Mouse (Mus musculus) hematopoietic stem cell, adult 5-6 weeks (primary cell): ENCODE data around the gene Tead4. TPM values are rescaled to one million over a fixed set of nuclear protein-coding genes. Genes with fewer than 3 reads are reported as not detected.

ENCODE experiments used
- ATAC-seq, 2 experiments: fragments of 125-278 bp in 1 of 2; replicated peaks in 1 of 2; 2 replicates each; pipeline ENCODE4 v1.8.0; 2016 to 2017; ENCODE audit warnings: inconsistent platforms in 2 of 2, mild to moderate bottlenecking in 2 of 2, moderate number of reproducible peaks in 2 of 2, low read depth in 1 of 2, moderate TSS enrichment in 1 of 2; ENCODE audit not compliant: low FRiP score in 2 of 2, poor library complexity in 2 of 2, severe bottlenecking in 2 of 2, insufficient read depth in 1 of 2, low TSS enrichment in 1 of 2
- total RNA-seq: library from RNA; stranded (forward); fragments of 172-1452, 232-1000 nt; gene quantifications from 2 replicates; pipeline ENCODE4 v1.2.3, GENCODE M21; 2017

Tead4 gene
- total RNA-seq, 1 experiment from 2014 or later, result not detected

DNA sequence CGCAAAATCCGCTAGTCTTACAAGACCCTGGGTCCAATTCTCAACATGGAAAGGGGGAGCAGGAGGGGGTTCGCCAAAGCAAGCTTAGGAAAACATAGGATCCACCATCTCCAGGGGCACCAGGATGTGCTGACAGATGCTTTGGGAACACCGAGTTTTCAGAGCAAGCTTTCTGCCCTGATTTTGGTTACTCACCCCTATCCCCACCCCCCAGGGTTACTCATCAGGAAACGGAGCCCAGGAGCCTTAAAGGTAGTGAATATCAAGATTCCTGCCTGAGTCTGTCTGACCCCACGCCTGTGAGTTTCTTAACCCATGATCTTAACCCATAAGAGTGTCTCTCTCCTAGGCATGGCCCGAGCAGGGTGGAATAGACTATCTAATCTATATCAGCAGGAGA is 2.4 kb downstream of the Tead4 start:
- ATAC-seq, result no peak

DNA sequence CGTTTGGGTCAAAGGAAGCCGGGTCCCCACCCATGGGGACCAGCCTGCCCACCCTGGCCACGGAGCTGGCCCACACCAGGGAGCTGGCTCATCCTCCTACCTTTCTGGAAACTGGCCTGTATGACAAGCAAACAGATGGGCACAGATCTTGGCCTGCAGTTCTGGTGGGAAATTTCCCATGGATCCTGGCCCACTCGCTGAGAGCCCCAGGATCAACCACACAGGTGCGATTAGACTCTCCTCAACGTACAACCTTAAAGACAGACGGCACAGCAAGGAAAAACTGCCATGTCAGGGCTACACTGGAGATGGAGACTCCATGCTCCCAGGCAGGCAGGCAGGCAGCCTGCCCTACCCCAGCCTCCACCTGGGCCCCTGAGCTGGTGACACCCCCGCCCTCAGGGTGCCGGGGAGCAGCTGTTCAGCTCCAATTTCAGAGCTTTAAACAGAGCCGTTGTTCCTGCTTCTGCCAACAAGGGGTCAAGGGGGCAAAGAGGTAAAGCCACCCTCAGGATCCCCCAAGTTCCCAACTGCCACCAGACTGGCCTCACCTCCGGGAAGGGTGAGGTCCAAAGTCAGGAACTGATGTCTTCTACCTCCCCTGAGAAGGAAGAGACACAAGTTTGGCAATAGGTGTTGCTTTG is 3.8 kb downstream of the Tead4 start:
- ATAC-seq, result no peak

DNA sequence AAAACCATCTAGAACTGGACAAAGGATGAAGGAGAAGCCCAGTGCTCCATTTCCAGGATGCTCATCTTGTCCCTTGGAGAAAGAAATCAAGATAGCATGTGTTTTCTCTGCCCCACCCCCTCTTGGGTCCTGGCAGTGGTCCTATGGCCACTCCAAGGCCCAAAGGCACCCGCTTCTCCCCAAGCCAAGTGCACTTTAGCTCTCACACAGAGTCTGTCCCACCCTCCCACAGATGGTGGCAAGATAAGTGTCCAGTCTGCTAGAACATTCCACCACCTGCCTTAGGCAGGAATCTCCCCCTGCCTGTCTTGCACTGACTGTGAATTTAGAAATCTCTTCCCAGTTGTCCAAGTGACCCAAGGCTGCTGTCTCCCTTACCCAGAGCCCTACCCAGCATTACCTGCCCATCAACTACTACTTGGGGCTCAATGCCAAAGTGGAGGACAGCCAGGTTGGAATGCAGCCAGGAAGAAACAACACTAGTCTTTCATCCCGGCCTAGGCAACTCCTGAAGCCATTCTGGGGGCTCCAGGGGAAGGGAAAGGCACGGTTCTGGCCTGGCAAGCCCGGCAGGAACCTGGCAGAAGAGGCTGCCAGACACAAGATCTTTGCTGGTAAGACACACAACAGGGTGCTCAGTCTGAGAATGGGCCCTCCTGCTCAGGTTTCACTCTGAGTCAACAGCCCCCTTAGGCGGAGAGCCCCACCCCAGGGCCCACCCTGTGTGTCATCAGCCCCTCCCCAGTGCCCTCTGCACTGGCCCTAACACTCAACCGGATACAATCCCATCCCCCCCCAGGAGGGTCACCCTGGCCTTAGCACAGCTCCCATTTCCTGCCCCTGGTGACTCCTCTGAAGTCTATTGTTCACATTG is 4.5 kb downstream of the Tead4 start:
- no peak for ATAC-seq

DNA sequence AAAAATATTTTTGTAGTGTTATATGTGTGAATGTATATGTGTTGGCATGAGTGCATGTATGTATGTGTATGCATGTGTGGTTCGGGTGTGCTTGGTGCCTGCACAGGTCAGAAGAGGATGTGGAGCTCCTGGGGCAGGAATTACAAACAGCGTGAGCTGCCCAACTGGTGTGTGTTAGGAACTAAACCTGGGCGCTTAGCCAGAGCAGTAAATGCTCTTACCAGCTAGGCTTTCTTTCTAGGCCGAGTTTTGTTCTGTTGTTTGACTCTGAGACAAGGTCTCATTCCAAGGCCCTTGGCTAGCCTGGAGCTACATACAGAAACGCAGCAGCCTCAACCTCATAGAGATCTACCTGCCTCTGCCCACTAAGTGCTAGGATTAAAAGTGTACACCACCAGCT is 9.3 kb downstream of the Tead4 start:
- ATAC-seq, result no peak

DNA sequence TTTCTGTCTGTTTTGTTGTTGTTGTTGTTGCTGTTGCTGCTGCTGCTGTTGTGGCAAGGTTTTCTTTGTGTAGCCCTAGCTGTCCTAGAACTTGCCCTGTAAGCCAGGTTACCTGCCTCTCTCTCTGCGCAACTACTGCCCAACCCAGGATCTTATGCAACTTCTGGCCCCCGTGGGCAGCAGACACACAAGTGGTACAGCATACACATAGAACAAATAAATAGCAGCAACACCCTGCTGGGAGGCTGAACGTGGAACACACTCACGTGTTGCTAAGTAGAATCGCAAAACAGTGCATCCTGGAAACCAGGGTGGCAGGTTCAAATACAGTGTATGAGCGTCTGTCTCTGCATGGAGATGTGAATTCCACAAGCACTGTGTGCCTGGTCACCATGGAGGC is 11.9 kb downstream of the Tead4 start:
- no peak for ATAC-seq

DNA sequence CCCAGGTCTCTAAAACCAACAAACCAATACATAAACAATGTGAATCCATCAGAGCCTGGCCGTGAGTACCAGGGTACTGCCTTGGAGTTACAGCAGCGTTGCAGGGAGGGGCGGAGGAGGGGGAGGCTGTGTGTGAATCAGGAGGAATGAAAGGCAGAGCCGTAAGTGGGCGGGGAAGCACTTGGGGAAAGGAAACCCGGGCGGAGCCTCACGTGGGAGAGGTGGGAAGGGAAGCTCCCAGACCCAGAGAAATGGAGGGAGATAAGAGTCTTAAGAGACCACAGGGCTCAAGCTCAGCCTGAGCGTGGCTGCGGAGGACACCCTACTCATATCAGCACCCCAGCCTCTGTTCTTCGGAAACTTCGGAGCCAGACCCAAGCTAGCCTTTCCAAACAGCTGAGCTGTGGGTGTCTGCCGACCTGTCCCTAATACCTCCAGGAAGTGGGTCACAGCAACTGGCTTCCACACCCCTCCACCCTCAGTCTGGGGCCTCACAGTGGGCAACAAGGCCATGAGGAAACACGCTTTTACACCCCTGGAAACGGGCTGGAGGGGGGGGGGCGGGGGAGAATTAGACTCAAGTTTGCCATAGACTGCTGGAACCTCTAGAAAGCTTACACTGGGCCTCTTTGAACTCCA is 14.7 kb downstream of the Tead4 start:
- peak; percentile 78 to 79 for ATAC-seq

DNA sequence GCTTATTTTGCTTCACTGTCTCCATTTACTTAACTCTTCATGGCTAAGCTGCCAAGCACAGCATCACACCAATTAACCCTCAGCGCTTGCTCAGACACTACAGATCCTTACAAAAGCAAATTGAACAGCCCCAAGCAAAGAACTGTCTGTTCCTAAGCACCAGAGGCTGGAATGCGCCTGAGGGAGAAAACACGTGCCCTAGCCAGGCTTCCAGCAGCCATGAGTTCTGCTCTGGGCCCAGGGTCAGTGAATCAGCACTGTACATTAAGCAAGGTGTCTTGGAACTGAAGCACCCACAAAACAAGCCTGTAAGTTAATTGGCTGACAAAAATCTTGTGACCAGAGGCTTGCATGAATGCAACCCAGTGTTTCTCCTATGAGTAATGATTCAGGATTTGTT is 18.5 kb downstream of the Tead4 start:
- ATAC-seq, result no peak

DNA sequence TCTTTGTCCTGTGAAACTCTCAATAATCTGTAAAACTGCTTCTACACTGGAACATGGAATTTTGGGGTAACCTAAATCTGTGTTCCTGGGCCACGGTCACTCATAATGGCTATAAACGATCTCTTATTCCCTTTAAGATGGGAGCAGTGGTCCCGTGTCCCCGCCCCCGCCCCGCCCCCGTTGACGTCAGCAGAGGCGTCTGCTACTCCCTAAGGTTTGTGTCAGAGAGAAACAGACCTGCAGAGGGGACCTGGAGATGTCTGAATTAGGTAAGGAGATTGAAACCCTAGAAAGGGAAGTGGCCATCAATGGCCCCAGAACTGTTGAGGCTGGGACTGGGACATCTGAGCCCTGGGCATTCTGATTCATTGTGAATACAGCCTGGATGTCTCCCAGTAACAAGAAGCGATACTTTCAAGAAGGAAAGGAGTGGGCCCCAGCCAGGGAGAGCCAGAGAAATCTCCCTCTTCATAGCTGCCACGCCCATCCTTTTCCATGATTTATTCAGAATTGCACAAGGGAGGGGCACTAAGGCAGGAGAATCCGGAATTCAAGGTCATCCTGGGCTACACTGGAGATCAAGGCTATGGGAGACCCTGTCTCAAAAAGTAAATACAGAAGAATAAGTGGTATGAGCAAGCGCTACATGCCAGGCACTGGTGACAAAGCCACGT is 20.0 kb downstream of the Tead4 start:
- ATAC-seq, result no peak

DNA sequence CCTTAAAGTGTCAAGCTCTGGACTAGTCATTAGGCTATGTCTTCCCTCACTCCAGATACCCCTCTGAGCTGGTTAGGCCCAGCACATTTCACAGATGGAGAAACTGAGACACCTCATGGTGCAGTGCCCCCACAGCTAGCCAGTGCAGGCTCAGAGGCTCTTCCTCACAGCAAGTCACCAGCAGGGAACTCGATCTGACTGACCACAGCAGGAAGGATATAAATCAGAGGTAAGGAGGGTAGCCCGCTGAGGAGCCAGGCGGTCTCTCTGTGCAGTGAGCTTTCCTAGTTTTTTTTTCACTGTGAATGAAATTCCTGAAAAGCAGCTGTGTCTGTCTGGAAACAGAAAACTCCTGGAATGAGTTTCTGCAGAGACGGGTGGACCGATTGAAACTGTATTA is 21.0 kb downstream of the Tead4 start:
- no peak for ATAC-seq

DNA sequence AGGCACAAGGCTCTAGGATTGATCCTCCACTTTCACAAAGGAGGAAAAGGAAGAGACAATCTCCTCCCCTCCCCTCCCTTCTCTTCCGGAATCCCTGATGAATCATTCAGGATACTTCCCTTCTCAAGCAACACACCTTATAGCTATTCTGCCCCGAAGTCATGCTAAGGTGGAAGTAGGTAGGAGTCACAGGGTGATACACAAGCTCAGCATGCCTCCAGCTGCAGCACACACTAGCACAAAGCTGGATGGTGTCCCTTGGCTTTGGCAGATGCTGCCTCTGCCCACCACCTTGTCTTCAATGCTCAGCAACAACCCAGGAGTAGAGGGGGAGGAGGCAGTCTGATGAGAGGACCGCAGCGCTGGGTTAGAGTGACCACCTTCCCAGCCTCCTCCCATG is 21.5 kb downstream of the Tead4 start:
- ATAC-seq, result no peak

DNA sequence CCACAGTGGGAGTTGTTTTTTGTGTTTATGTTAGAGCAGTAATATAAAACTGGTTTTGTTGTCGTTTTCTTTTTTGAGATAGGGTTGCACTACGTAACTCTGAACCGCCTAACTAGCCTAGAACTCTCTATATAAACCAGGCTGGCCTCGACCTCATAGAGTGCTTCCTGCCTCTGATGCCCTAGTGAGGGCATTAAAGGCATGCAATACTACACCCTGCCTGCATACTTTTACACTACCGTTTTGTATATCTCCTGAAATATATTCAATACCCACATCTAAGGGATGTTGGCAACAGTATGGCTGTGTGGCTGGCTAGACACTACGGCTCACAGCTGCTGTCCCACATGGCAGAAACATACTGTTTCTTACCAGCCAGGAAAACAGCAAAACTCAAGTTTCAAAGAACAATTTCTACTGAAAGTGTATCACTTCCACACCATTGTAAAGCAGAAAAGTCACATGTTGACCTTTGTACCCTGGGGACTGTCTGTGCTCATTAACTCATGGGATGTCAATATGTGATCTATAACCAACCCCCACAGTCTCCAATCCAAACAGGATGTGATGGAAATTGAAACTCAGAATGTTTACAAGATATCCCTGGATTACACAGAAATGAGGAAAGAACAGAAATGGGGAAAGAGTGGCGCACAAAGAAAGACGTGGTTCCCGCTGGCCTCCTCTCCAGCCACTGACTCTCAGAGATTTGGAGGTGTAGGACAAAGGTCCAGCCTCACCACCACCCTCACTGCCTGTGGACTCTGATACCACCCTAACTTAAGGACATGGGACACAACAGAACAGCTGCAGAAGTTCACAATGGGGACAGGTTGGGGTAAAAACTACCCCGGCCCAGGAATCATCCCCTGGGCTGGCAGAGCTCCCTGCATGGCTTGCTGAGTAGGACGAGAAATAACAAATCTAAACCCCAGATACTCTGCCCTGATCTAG is 23.2 kb downstream of the Tead4 start:
- no peak for ATAC-seq

DNA sequence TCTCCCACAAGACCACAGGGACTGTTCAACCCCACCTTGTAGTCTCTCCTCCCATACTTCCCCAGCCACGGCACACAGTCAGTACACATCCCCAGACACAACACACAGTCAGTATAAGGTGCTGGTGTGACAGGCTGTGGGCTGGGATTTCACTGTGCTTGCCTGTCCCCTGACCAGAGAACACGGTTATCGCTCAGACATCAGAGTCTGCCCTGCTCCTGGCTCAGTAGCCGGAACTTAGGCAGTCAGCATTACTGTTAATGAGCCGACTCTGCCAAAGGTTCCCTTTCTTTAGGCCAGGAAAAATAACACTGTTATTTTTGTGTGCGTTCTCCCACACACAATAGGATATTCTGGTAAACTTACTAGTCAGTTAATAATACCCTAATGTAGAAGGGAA is 24.3 kb downstream of the Tead4 start:
- ATAC-seq, result no peak

DNA sequence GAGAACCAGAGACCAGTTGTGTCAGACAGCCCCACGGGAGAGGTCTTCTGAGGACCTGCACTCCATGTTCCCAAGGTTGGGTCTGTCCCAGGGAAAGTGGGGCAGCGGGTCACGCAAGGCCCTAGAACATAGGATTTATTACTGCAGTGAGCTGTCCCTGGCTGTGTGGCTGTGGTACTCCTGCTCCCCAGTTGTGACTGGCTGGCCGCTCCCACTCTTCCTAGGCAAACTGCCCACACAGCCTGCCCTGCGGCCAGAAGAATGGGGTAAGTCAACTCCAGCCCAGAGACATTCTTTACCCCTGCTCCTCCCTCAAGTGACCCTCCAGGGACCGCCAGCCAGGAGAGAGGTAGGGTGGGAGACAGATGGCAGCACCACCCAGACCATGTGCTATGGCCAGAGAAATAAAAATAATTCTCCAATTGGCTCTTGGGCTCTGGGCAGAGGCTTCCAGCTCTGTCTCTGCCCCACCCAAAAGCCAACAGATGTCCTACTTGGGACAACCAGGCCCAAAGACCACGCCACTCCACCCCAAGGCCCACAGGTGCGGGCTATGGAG is 25.0 kb downstream of the Tead4 start:
- no peak for ATAC-seq

DNA sequence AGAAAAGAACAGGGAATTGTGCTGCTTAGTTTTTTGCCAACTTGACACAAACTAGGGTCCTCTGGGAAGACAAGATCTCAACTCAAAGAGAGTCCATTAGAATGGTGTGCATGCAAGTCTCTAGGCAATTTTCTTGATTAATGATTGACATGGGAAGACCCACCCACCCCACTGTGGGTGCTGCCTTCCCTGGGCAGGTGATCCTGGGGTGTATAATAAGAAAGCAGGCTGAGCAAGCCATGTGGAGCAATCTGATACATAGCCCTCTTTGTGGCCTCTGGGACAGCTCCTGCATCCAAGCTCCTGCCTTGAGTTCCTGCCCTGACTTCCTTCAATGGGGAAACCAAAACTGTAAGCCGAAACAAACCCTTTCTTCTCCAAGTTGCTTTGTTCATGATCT is 27.1 kb downstream of the Tead4 start:
- ATAC-seq, result no peak

DNA sequence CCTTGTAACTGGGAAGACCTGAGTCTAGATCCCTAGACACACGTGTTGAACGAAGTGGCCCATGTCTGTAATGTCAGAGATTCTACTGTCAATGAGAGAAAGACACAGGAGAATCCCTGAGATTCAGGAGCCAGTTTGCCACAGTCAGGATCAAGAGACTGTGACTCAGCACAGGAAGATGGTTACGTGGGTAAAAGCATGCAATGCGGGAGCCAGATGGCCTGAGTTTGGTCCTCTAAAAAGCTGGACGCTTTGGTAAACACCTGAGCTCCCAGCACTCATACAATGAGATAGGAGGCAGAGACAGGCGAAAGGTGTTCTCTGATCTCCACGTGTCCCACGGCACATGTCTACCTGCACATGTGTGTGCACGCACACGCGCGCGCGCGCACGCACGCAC is 27.9 kb downstream of the Tead4 start:
- ATAC-seq, result no peak

DNA sequence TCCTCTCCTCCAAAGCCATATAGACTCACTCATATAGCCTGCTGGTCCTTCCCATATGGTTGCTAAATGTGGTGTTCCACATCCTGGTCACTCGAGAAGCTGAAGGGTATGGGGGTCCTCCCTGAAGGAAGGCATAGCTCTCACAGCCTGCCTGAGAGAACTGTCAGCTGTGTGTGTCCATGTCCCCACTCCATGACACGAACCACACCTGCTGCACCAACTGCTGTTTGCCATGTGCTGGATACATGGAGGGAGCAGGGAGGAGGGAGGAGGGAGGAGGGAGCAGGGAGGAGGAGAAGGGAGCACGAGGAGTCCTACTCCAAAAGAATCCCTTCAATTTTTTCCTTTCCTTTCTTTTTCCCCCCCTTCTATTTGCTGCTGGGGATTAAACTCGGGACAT is 30.8 kb downstream of the Tead4 start:
- ATAC-seq, result no peak
